Mouse (Mus musculus): ENCODE measurements around the gene Fblim1. TPM values are rescaled to one million over a fixed set of nuclear protein-coding genes. Genes with fewer than 3 reads are reported as not detected.
A peak's percentile ranks its signal among the peaks of the same experiment; 100 is the strongest.

Gene Fblim1
- polyA plus RNA-seq, 1 experiment from 2014 or later: 24.0 TPM

- Histone ChIP-seq H3K36me3 (no peaks in the 10 kb centered on the region), H3K4me1 (replicated peaks) (no peaks in the 10 kb centered on the region), H3K4me3 (replicated peaks) (no peak overlapping the region), H3K27me3 (peaks cover 5% of the 10 kb centered on the region; the same call in 1 of the 2 replicates), H3K9ac (replicated peaks) (no peak overlapping the region), H3K9me3 (no peaks in the 10 kb centered on the region), H3K27ac (no peak overlapping the region), H3K4me2 (replicated peaks) (no peak overlapping the region)
- ATAC-seq: no peak
- 93% methylated on average over 5 of the region's 5 CpGs for WGBS
Observed at GRCm38 (mm10) chr4:141605421-141605820, 475 bp downstream of the Fblim1 start.

GRCm38 (mm10) chr4:141604493-141604892 is 1.4 kb downstream of the Fblim1 start:
- Histone ChIP-seq H3K27ac (no peak overlapping the region), H3K4me1 (replicated peaks) (peaks cover 6% of the 10 kb centered on the region), H3K9me3 (no peaks in the 10 kb centered on the region), H3K4me3 (replicated peaks) (no peak overlapping the region), H3K36me3 (no peaks in the 10 kb centered on the region), H3K4me2 (replicated peaks) (no peak overlapping the region), H3K9ac (replicated peaks) (no peak overlapping the region), H3K27me3 (peaks cover 10% of the 10 kb centered on the region)
- WGBS: 74% methylated on average over 8 of the region's 8 CpGs
- ATAC-seq: no peak

- Histone ChIP-seq H3K4me1 (replicated peaks) (peaks cover 12% of the 10 kb centered on the region), H3K9me3 (no peaks in the 10 kb centered on the region), H3K27ac (no peak overlapping the region), H3K9ac (replicated peaks) (no peak overlapping the region), H3K4me2 (replicated peaks) (no peak overlapping the region), H3K36me3 (no peaks in the 10 kb centered on the region), H3K4me3 (replicated peaks) (no peak overlapping the region), H3K27me3 (peaks cover 16% of the 10 kb centered on the region)
- ATAC-seq: no peak
- WGBS: 67% methylated on average over 4 of the region's 4 CpGs
Observed at GRCm38 (mm10) chr4:141603921-141604320, 2.0 kb downstream of the Fblim1 start.

- no peaks in the 10 kb centered on the region for H3K36me3 ChIP-seq
- H3K9me3 ChIP-seq: no peaks in the 10 kb centered on the region
- H3K27ac ChIP-seq: no peak overlapping the region
- H3K4me2 ChIP-seq (replicated peaks): no peak overlapping the region
- no peak overlapping the region for H3K9ac ChIP-seq (replicated peaks)
- H3K27me3 ChIP-seq: peaks cover 26% of the 10 kb centered on the region
- H3K4me1 ChIP-seq (replicated peaks): peaks cover 22% of the 10 kb centered on the region
- 88% methylated on average over 11 of the region's 11 CpGs for WGBS
- no peak overlapping the region for H3K4me3 ChIP-seq (replicated peaks)
- no peak for ATAC-seq
Observed at GRCm38 (mm10) chr4:141602523-141603223, 3.2 kb downstream of the Fblim1 start.

- peaks cover 22% of the 10 kb centered on the region for H3K4me1 ChIP-seq (replicated peaks)
- peaks cover 28% of the 10 kb centered on the region for H3K27me3 ChIP-seq
- no peak overlapping the region for H3K9ac ChIP-seq (replicated peaks)
- ATAC-seq: no peak
- H3K36me3 ChIP-seq: no peaks in the 10 kb centered on the region
- no peak overlapping the region for H3K4me2 ChIP-seq (replicated peaks)
- H3K9me3 ChIP-seq: no peaks in the 10 kb centered on the region
- H3K4me3 ChIP-seq (replicated peaks): no peak overlapping the region
- H3K27ac ChIP-seq: no peak overlapping the region
- 73% methylated on average over 12 of the region's 12 CpGs for WGBS
Observed at GRCm38 (mm10) chr4:141601148-141601862, 4.6 kb downstream of the Fblim1 start.

- 0 out of 2 replicates have a peak, but pooled peaks have one; percentile 22 for ATAC-seq
- peaks cover 28% of the 10 kb centered on the region for H3K27me3 ChIP-seq
- no peak overlapping the region for H3K27ac ChIP-seq
- no peaks in the 10 kb centered on the region for H3K36me3 ChIP-seq
- H3K9ac ChIP-seq (replicated peaks): no peak overlapping the region
- no peak overlapping the region for H3K4me2 ChIP-seq (replicated peaks)
- peaks cover 22% of the 10 kb centered on the region for H3K4me1 ChIP-seq (replicated peaks)
- 23% methylated on average over 6 of the region's 6 CpGs for WGBS
- no peak overlapping the region for H3K4me3 ChIP-seq (replicated peaks)
- H3K9me3 ChIP-seq: no peaks in the 10 kb centered on the region
Observed at GRCm38 (mm10) chr4:141600364-141600763, 5.5 kb downstream of the Fblim1 start.

DNA sequence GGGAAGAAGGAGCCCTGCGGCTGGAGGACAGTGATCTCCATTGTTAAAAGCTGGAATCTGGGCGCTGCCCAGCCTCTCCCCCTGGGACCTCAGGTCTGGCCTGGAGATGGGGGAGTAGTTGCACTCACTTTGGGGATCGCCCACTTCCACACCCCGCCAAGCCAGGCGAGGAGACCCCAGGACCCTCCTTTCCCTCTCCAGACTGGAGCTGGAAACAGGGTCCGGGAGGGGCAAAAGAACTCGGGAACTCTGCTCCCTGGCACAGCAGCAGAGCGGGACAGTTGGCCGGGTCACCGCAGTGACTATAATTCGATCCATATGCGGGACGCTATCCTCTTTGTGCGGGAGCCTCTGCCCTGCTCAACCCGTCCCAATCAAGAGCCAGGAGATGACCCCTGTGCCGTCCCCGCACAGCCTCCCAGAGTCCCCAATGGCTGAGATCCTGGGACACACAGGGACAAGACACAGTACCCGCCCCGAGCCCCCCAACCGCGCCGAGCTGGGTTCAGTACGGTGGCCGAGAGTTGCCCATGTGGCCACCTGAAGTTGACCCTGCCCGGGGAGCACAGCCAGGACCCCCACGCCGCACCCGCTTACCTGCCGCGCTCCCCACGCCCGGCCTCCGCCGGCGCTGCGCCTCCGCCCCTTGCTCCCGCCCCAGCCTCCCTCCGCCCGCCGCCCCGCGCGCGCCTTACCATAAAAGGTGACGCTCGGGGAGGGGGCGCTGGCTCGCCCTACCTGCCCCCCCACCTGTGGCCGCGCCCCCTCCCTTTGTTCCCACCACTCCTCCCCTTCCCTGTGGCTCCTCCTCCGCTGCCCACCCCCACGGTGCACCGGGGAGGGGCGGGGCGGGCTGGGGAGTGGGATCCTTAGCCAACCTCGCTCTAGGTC is 6.4 kb downstream of the Fblim1 start:
- H3K9me3 ChIP-seq: no peaks in the 10 kb centered on the region
- peak overlapping the region; percentile 89 for H3K4me2 ChIP-seq (replicated peaks)
- peaks cover 4% of the 10 kb centered on the region; the same call in 1 of the 2 replicates for H3K36me3 ChIP-seq
- H3K9ac ChIP-seq (replicated peaks): peak overlapping the region; percentile 73
- peaks cover 28% of the 10 kb centered on the region for H3K27me3 ChIP-seq
- H3K4me3 ChIP-seq (replicated peaks): peak overlapping the region; percentile 59
- peak; percentile 47 for ATAC-seq
- H3K27ac ChIP-seq: no peak overlapping the region
- H3K4me1 ChIP-seq (replicated peaks): peaks cover 22% of the 10 kb centered on the region
- 1% methylated on average over 45 of the region's 57 CpGs for WGBS

GRCm38 (mm10) chr4:141598894-141599250 is 7.0 kb downstream of the Fblim1 start:
- Histone ChIP-seq H3K27ac (no peak overlapping the region), H3K36me3 (peaks cover 9% of the 10 kb centered on the region; the same call in 1 of the 2 replicates), H3K4me1 (replicated peaks) (peaks cover 22% of the 10 kb centered on the region), H3K9ac (replicated peaks) (peak overlapping the region; percentile 73), H3K4me2 (replicated peaks) (peak overlapping the region; percentile 89), H3K27me3 (peaks cover 28% of the 10 kb centered on the region), H3K9me3 (no peaks in the 10 kb centered on the region), H3K4me3 (replicated peaks) (peak overlapping the region; percentile 59)
- ATAC-seq: no peak
- under 1% methylated on average over 9 of the region's 9 CpGs for WGBS

- Histone ChIP-seq H3K9me3 (no peaks in the 10 kb centered on the region), H3K27me3 (peaks cover 28% of the 10 kb centered on the region), H3K9ac (replicated peaks) (peak overlapping the region; percentile 73; the same call in 1 of the 2 replicates), H3K4me1 (replicated peaks) (peaks cover 22% of the 10 kb centered on the region), H3K4me3 (replicated peaks) (peak overlapping the region; percentile 59), H3K4me2 (replicated peaks) (peak overlapping the region; percentile 89), H3K36me3 (peaks cover 9% of the 10 kb centered on the region; the same call in 1 of the 2 replicates), H3K27ac (no peak overlapping the region)
- ATAC-seq: peak; percentile 37; the same call in 1 of the 2 replicates
- WGBS: 1% methylated on average over 19 of the region's 19 CpGs
Observed at GRCm38 (mm10) chr4:141598199-141598893, 7.5 kb downstream of the Fblim1 start.

DNA sequence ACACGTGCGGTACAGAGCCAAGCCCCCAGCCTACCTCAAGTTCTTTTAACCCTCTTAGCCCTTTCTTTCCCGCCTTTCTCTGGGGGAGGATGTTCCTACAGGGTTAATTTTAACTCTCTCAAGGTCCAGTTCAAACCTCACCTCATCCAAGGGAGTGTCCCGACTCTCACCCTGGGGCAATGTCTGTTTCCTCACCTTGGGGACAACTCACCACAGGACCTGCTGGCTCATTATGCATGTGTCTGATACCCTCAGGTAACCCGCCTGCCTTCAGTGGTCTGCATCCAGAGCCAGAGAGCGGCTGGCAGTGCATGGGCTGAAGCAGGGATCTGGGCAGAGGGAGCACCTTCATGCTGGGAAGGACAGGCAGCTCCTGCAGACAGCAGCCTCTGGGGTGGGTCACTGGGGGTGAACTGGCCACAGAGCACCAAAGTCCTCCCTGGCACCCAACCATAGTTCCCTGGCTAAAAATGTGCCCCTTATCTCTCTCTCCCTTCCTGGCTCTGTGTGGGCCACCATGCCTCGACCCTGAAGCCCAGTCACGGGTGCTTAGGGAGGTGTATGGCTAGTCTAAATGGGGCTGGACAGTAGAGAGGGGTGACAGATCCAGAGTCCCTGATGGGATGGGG is 9.1 kb downstream of the Fblim1 start:
- Histone ChIP-seq H3K27me3 (peaks cover 28% of the 10 kb centered on the region), H3K27ac (no peak overlapping the region), H3K4me2 (replicated peaks) (no peak overlapping the region), H3K9ac (replicated peaks) (no peak overlapping the region), H3K36me3 (peaks cover 10% of the 10 kb centered on the region; the same call in 1 of the 2 replicates), H3K9me3 (no peaks in the 10 kb centered on the region), H3K4me1 (replicated peaks) (peaks cover 22% of the 10 kb centered on the region), H3K4me3 (replicated peaks) (no peak overlapping the region)
- no peak for ATAC-seq
- 85% methylated on average over 8 of the region's 8 CpGs for WGBS

All from midbrain, embryonic 13.5 days (tissue).